Mouse (Mus musculus): ENCODE measurements around the gene Eps8l2. TPM values are rescaled to one million over a fixed set of nuclear protein-coding genes. Genes with fewer than 3 reads are reported as not detected.

Eps8l2 gene
- not detected for total RNA-seq (2023)

DNA sequence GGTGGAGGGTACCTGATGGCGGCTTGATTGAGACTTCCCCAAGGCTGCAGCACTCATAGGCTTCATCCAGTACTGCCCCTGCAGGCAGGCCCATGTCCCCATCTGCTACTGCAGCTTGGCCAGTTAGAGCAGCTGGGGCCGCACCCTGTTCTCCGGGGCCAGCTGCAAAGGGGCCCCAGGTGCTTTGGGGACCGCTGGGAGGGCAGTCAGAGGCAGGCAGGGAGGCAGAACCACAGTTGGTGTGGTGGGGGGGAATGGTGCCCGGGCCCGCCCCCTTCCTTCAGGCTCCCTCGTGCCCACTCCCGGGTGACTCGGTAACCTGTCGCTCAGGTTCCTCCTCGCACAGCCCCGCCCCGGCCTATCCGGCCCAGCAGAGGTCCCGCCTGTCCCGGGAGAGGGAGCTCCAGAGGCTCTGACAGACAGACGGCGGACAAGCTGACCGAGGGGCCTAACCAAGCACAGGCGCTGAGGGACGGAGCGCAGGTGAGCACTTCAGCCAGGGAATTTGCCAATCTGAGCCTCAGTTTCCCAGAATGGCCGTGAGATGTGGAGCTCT, at the start of gene Eps8l2:
Gene Eps8l2, plus strand, starts transcription at position 305 of the 556 bp plus-strand sequence.

DNA sequence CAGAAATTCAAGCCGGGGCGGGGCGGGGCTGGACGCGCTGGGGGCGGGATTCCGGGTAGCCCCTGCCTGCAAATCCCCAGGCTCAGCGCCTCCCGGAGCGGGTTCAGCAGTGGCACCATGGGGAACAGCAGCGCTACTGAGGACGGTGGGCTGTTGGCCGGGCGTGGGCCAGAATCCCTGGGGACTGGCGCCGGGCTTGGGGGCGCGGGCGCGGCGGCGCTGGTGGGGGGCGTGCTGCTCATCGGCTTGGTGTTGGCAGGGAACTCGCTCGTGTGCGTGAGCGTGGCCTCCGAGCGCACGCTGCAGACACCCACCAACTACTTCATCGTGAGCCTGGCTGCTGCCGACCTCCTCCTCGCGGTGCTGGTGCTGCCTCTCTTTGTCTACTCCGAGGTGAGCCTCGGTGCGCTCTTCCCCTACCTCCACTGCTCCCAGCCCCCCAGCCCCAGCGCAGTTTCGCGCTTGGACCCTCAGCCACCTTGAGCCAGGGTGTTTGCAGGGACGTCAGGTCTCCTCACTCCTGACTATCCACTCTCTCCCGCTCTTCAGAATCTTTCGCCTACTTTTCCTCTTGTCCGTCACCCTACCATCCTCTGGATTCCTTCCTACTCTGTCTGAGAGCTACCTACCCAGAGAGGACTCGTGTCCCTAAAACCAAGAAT, 46.6 kb upstream of the Eps8l2 start, which contains the start of gene Drd4:
Gene Drd4, plus strand, starts transcription at position 86 of the 662 bp plus-strand sequence.

DNA sequence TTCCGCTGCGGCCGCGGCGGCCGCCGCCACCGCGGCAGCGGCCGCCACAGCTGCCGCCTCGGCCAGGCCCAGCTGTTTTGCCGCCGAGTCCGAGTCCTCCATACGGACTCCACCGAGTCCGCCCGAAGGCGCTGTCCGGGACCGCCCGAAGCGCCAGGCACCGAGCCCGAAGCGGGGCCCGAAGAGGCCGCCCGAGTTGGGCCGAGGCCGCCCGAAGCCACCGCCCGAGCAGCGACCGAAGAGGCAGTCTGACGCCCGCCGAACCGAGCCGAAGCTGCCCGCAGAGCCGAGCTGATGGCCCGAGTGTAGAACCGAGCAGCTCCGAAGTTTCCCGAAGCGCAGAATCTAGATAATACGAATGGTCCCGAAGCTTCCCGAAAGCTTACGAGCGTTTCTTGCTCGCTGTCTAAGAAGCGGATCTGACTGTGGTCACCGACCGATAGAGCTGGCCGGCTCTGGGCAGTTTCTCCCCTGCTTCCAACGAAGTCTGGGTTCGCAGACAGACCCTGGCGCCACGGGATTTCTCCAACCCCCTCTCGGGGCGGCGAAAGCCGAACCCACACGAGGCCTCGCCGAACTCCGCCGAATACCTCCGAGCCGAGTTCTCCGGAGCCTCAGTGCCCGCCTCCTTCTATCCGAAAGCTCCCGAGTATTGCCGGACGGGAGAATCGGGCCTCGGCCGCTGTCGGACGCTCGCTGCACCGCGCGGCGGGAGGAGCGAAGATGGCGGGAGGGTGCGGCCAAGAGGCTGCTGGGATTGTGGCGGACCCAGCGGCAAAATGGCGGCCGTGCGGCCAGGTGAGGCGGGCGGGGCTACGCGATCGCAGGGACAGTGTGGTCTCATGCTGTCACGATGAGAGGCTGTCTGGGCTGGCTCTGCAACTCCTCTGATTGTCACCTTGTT, 11.0 kb upstream of the Eps8l2 start, which contains the start of the genes Deaf1 and Tmem80:
Gene Deaf1, minus strand, starts transcription at position 222 of the 904 bp plus-strand sequence.
Gene Tmem80, plus strand, starts transcription at position 271 of the 904 bp plus-strand sequence.

DNA sequence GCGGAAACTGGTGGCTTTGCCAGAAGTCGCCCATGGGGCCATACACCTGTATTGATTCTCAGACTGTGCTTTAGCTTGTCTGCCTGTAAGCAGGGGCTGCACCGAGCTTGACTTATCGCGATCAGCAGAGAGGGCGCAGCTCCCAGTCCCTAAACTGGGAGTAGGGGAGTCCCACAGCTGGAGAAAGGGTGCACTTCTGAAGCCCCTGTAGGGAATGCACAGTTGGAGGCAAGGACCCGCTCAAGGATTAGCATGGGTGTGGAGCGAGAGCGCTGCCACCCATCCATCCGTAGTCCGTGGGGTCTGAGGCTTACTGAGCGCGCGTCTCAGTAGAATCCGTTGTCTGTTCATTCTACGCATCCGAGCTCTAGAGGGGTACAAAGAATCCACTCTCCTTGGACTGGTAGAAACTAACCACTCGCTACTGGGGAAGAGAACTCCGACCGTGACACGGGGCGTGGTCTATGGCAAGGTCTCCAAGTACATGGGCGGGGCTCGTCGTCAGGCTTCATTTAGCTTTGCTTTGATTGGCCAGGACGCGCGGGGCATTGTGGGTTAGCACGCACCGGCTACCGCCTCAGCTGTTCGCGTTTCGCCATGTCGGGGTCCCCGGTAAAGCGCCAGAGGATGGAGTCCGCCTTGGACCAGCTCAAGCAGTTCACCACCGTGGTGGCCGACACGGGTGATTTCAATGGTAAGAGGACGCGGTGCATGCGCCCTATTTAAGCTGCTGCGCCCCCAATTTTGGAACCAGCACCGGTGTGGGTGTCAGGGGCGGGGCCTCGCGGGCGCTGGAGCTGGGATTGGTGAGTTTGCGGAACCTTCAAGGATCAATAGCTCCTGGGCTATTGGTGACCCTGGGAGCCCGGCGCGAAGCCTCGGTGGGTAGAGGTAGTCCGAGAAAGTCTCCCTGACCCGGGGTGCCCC, 53.2 kb downstream of the Eps8l2 start, which contains the start of gene Taldo1:
Gene Taldo1, plus strand, starts transcription at position 575 of the 927 bp plus-strand sequence.

Other genes with a start within 250 kb of the Eps8l2 start
- gene Sigirr, start 238.3 kb upstream of the Eps8l2 start, total RNA-seq (2023) = 71.6 TPM
- not detected for gene Ano9, start 221.1 kb upstream of the Eps8l2 start, total RNA-seq (2023)
- gene Ptdss2, start 216.5 kb upstream of the Eps8l2 start, total RNA-seq (2023) = 7.1 TPM
- 37.7 TPM for gene Rnh1, start 166.0 kb upstream of the Eps8l2 start, total RNA-seq (2023)
- 33.2 TPM for gene Hras, start 144.9 kb upstream of the Eps8l2 start, total RNA-seq (2023)
- 4.7 TPM for gene Lrrc56, start 144.7 kb upstream of the Eps8l2 start, total RNA-seq (2023)
- gene Lmntd2, start 124.8 kb upstream of the Eps8l2 start, total RNA-seq (2023) = 2.5 TPM
- 8.1 TPM for gene Rassf7, start 123.0 kb upstream of the Eps8l2 start, total RNA-seq (2023)
- 157 TPM for gene Phrf1, start 110.1 kb upstream of the Eps8l2 start, total RNA-seq (2023)
- 57.4 TPM for gene Irf7, start 72.4 kb upstream of the Eps8l2 start, total RNA-seq (2023)
- not detected for gene Cdhr5, start 62.1 kb upstream of the Eps8l2 start, total RNA-seq (2023)
- gene Sct, start 59.7 kb upstream of the Eps8l2 start, total RNA-seq (2023) = not detected
- gene Drd4, start 46.9 kb upstream of the Eps8l2 start, total RNA-seq (2023) = not detected
- 58.1 TPM for gene Deaf1, start 11.2 kb upstream of the Eps8l2 start, total RNA-seq (2023)
- 20.9 TPM for gene Tmem80, start 11.1 kb upstream of the Eps8l2 start, total RNA-seq (2023)
- 97.8 TPM for gene Taldo1, start 53.3 kb downstream of the Eps8l2 start, total RNA-seq (2023)
- 31.1 TPM for gene Gatd1, start 75.3 kb downstream of the Eps8l2 start, total RNA-seq (2023)
- not detected for gene Cend1, start 90.6 kb downstream of the Eps8l2 start, total RNA-seq (2023)
- 67.0 TPM for gene Slc25a22, start 99.0 kb downstream of the Eps8l2 start, total RNA-seq (2023)
- gene Pidd1, start 105.1 kb downstream of the Eps8l2 start, total RNA-seq (2023) = 5.7 TPM
- 3,653 TPM for gene Rplp2, start 108.5 kb downstream of the Eps8l2 start, total RNA-seq (2023)
- 53.0 TPM for gene Pnpla2, start 116.3 kb downstream of the Eps8l2 start, total RNA-seq (2023)
- gene Cracr2b, start 122.2 kb downstream of the Eps8l2 start, total RNA-seq (2023) = 1.0 TPM
- gene Cd151, start 128.5 kb downstream of the Eps8l2 start, total RNA-seq (2023) = 6.8 TPM
- 16.4 TPM for gene Polr2l, start 136.3 kb downstream of the Eps8l2 start, total RNA-seq (2023)
- gene Tspan4, start 136.4 kb downstream of the Eps8l2 start, total RNA-seq (2023) = 0.95 TPM
- gene Chid1, start 201.0 kb downstream of the Eps8l2 start, total RNA-seq (2023) = 23.3 TPM
- gene Ap2a2, start 223.3 kb downstream of the Eps8l2 start, total RNA-seq (2023) = 41.1 TPM

Data from CD8-positive naive resting alpha-beta T cell, adult 57 days (primary cell).